Mouse (Mus musculus) heart, adult 18-20 months (tissue): ENCODE data around the gene Mrto4. TPM values are rescaled to one million over a fixed set of nuclear protein-coding genes. Genes with fewer than 3 reads are reported as not detected.
A peak's percentile ranks its signal among the peaks of the same experiment; 100 is the strongest.
"Not testable (repeated sequence)": the region's sequence is repeated elsewhere in the genome, so short reads cannot be mapped to it uniquely, and the experiment has no call there.

Source experiments
- DNase-seq, 2 experiments: peaks; one replicate each; pipeline ENCODE4 v3.0.0; 2021 to 2022; ENCODE audit warnings: mixed read lengths in 1 of 2
- long read RNA-seq, 2 experiments: library from polyadenylated mRNA; stranded (forward); transcript quantifications; one replicate each; pipeline ENCODE4 v2.0.0; 2021
- total RNA-seq, 2 experiments: library from RNA; stranded (reverse); gene quantifications; 2 replicates each; pipeline ENCODE4 v1.2.3; 2021

Mrto4 gene
- total RNA-seq = 10 to 100 TPM; 26.0 to 30.7 TPM
- long read RNA-seq, experiment 1, transcript Mrto4-202 (8 exons, 1,221 nt) = major isoform, 16 of 18 reads
- long read RNA-seq, experiment 1, partial matches to known transcripts = 0 of 18 reads
- long read RNA-seq, experiment 1, other reads (novel, unspliced or antisense) = 2 of 18 reads
- long read RNA-seq, experiment 2, transcript Mrto4-202 (8 exons, 1,221 nt) = major isoform, 17 of 18 reads
- long read RNA-seq, experiment 2, partial matches to known transcripts = 1 of 18 reads
- long read RNA-seq, experiment 2, other reads (novel, unspliced or antisense) = 0 of 18 reads

- DNase-seq = peak; percentile 89 to 91
Observed at GRCm38 (mm10) chr4:139351931-139352711, at the start of gene Mrto4, which contains the start of the genes Emc1 and Ubr4. Mrto4 (minus strand) TSS chr4:139352576. Emc1 (plus strand) TSS chr4:139352587. Ubr4 (plus strand) TSS chr4:139352609.

- no peak for DNase-seq
Observed at GRCm38 (mm10) chr4:139400487-139400886, 48.1 kb upstream of the Mrto4 start.

- DNase-seq = no peak
Observed at GRCm38 (mm10) chr4:139395431-139395830, 43.1 kb upstream of the Mrto4 start.

- no peak for DNase-seq
Observed at GRCm38 (mm10) chr4:139389557-139389956, 37.2 kb upstream of the Mrto4 start.

GRCm38 (mm10) chr4:139386869-139387319 lies 34.5 kb upstream of the Mrto4 start:
- DNase-seq = peak; percentile 52 to 55

GRCm38 (mm10) chr4:139385841-139386240 lies 33.5 kb upstream of the Mrto4 start:
- not testable (repeated sequence) for DNase-seq

- no peak for DNase-seq
Observed at GRCm38 (mm10) chr4:139382231-139382630, 29.9 kb upstream of the Mrto4 start.

- no peak for DNase-seq
Observed at GRCm38 (mm10) chr4:139381452-139381845, 29.1 kb upstream of the Mrto4 start.

GRCm38 (mm10) chr4:139380775-139381451 lies 28.5 kb upstream of the Mrto4 start:
- DNase-seq = no peak

GRCm38 (mm10) chr4:139380207-139380748 lies 27.9 kb upstream of the Mrto4 start:
- peak; percentile 100 for DNase-seq

- peak in 1 of 2 experiments; percentile 12 for DNase-seq
Observed at GRCm38 (mm10) chr4:139379719-139380118, 27.3 kb upstream of the Mrto4 start.

GRCm38 (mm10) chr4:139373531-139373930 lies 21.2 kb upstream of the Mrto4 start:
- no peak for DNase-seq

GRCm38 (mm10) chr4:139373130-139373529 lies 20.8 kb upstream of the Mrto4 start:
- DNase-seq = no peak

- no peak for DNase-seq
Observed at GRCm38 (mm10) chr4:139368038-139368437, 15.7 kb upstream of the Mrto4 start.

- DNase-seq = no peak
Observed at GRCm38 (mm10) chr4:139367336-139367735, 15.0 kb upstream of the Mrto4 start.

- DNase-seq = no peak
Observed at GRCm38 (mm10) chr4:139360761-139361548, 8.6 kb upstream of the Mrto4 start.

- no peak for DNase-seq
Observed at GRCm38 (mm10) chr4:139357211-139357610, 4.8 kb upstream of the Mrto4 start.

- no peak for DNase-seq
Observed at GRCm38 (mm10) chr4:139352832-139353231, 456 bp upstream of the Mrto4 start.

GRCm38 (mm10) chr4:139345416-139346019 lies 6.9 kb downstream of the Mrto4 start:
- DNase-seq = peak in 1 of 2 experiments; percentile 8

- no peak for DNase-seq
Observed at GRCm38 (mm10) chr4:139343718-139344117, 8.7 kb downstream of the Mrto4 start.
